Mouse (Mus musculus) kidney, adult 18-20 months (tissue): ENCODE measurements around the gene Gpx2.
"Not testable (repeated sequence)": the region's sequence is repeated elsewhere in the genome, so short reads cannot be mapped to it uniquely, and the experiment has no call there.

Experiments used
- DNase-seq: peaks from one replicate; pipeline ENCODE4 v3.0.0; 2021

Gene Gpx2

DNA sequence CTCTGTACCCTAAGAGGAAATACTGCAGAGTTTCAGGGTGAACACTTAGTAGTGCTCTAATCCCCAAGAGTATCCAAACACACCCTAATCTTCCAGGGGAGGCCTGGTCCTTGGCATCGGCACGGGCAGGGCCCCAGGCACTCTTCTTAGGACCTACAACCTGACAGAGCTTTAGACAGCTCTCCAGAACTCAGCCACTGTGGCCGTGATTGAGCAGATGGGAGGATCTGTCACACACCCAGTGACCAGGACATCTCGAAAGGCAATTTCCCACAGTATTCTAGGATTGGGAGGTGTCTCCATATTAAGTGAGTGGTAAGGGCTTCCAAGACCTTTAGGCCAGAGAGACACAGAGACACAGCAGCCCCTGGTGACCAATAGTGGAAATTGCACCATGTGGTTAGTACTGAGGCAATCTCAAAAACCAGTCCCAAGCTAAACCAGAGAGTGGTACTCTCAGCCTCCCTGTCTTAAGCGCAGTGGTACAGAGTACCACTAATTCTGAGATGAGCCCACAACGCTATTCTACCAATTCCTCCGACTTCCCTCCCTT lies 8.4 kb upstream of the Gpx2 start:
- peak; percentile 66 for DNase-seq

DNA sequence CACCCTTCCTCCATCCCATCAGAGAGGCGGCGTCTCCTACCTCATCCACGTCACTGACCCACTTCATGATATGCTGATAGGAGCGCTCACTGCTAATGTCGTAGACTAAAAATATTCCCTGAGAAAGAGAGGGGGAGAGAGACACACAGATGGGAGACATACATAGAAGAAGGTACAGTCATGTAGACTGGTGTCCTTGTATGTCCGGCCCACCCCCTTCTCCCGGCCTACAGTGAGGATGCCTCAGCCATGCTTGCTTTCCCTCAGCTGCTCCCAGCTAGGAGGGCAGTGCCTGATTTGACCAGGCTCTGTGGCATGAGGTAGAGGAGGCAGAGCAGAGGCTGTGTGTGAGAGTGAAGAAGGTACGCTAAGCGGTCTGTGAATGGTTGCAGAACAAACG lies 7.7 kb upstream of the Gpx2 start:
- no peak for DNase-seq

DNA sequence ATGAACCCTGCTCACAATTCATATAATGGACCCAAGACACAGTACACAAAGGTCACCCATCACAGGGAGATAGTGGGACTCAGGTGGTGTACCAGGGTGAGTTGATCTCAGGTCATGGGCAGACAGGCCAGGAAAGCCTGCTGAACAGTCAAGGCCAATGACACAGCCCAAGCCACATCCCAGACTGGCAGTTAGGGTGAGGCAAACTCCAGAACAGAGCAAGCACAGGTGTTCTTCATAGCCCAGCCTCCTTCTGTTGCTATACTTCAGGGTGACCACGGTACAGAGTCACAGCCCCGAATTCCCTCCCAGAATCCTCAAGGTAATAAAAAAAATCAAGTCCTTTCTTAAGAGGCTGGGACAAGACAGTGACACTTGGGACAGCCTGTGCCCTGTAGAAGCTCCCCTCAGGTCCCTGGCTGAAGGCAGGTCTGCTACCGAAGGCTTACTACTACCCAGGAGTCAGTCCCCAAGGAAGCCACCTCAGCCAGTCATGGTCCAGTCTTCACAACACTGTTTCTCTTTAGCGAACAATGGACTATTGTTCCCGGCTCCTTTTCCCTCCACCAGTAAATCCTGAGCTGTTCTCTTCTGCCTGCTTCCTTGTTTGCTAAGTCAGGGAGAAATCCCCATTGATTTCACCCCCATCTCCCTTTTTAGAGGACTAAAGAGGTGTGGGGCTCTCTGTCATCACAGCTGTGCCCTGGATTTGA lies 2.8 kb upstream of the Gpx2 start:
- no peak for DNase-seq

DNA sequence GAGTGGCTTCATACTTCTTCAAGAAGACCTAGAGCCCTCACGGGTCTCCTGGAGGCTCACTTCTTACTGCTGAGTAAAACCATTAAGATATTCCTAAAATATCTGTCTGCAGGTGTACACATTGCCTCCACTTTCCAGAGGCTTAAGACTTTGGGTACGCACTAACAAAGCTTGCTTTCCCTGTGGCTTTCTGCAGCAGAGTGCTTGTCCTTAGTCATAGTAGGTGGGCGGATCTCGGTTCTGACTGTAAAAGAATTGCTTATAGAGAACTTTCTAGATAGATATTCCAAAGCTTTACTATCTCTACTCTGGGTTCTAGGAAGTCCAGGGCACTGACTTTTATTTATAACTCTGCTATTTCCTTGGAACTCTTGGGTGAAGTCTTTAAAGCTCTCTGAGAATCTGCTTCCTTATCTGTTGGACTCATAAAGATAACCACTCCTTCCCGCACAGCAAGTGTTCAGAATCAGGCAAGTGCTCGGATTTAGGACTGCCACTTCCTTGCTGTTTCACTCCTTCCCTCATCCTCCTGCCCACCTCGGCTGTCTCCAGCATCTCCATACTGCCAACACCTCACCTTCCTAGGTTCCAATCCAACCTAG lies 1.7 kb upstream of the Gpx2 start:
- no peak for DNase-seq

DNA sequence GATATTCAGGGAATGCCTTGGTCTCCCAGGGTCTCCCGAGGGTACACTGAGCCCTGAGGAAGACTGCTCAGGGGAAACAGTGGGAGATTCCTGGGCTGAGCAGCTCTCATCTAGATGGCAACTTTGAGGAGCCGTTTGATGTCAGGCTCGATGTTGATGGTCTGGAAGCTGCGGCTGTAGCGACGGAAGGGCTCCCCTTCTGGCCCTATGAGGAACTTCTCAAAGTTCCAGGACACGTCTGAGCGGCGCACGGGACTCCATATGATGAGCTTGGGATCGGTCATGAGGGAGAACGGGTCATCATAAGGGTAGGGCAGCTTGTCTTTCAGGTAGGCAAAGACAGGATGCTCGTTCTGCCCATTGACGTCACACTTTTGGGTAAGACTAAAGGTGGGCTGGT lies 2.8 kb downstream of the Gpx2 start:
- DNase-seq: not testable (repeated sequence)

DNA sequence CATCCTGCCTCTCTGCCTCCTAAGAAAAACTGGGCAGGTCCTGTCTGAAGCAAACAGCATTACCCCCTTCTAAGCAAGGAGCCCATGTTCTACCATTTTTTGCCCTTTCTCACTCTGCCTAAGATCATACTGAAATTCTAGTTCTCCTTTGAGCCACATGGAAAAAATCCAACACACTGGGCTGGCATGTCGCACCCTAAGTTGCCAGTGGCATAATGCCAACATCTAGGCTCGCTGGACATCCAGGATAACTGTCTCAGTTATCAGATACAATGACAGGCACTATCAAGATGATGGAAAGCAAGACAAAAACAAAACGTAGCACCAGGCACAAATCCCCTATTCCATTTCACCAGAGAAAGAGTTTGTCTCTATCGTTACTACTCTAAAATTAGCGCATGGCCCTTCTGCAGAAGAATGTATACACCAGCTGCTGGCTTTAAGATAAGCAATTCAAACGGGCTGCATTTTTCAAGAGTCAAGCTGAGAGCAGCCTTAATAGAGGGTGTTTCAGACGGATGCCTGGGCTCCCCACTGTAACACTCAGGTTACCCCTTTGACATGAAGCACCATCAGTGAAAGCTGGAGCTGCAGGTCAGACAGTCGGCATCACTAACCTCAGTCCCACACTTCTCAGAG lies 4.8 kb downstream of the Gpx2 start:
- DNase-seq: no peak

DNA sequence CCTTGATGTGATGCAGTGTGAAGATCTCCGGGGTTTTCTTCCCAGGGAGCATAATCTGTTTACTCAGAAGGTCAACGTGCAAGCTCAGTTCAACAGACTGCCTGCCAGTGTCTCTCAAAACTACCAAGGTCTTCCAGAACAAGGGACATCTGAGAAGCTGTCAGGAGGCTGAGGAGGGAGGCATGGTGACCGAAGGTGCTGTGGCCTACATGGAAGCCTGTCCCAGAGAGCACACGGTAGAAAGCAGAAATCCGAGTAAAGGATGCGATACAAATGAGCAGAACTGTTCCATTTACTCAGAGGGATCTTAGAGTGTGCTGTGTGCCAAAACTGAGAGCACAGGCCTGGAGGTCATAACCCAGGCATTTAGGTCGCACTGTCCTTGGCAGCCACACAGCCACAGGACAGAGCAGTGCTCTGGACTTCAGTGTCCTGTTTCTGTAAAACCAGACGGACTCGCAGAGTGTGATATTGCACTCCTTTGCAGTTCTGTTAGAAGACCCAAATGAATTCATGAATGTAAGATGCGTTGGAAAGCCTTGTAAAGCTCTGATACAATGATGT lies 11.2 kb downstream of the Gpx2 start:
- DNase-seq: no peak

DNA sequence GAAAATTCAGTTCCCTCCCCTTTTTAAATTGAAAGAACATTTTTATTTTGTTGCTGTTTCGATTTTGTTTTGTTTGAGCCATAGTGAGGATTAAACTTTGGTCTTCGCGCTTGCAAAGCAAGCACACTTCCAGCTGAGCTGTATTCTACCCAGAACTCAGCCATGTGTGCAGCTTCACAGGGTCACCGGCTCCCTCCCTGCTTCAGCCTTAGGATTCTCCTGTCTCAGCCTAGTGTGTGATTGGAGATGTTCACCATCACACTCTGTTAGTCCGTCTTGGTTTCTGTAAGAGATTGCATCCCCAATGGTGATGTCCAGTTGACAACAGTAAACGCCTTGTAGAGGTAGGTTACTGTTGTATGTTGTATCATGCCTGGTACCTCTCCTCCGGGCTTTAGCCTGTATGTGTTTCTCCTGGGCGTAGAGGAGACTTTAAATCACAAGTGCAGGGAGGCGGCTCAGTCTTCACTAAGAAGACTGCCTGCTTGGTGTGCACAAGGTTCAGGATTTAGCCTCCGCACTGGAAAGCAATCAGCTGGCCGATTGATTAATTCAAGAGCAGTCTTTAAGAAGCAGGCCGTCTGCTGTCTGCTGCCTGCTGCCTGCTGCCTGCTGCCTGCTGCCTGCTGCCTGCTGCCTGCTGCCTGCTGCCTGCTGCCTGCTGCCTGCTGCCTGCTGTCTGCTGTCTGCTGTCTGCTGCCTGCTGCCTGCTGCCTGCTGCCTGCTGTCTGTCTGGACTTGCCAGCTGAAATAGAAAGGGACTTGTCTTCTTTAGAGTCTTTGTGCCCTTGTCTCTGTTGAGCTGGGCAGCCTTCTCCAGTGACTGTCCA lies 14.5 kb downstream of the Gpx2 start:
- DNase-seq: no peak

DNA sequence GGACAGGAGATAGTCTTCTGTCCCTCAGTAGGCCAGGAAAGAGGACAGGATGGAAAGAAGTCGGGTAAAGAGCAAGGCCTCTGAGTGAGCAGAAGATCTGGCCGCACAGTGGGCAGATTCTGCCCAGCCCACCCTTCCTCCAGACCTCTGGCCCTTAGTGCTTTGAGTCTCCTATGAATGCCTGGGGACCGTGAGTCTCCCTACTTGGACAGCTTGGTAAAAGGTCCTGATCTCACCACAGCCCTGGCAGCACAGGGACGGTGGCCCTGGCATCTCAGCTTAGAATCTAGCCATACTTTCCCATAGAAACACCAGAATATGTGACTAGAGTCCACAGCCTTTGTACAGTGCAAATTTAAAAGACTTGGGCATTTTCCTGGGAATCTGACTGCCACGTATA lies 15.4 kb downstream of the Gpx2 start:
- DNase-seq: no peak

DNA sequence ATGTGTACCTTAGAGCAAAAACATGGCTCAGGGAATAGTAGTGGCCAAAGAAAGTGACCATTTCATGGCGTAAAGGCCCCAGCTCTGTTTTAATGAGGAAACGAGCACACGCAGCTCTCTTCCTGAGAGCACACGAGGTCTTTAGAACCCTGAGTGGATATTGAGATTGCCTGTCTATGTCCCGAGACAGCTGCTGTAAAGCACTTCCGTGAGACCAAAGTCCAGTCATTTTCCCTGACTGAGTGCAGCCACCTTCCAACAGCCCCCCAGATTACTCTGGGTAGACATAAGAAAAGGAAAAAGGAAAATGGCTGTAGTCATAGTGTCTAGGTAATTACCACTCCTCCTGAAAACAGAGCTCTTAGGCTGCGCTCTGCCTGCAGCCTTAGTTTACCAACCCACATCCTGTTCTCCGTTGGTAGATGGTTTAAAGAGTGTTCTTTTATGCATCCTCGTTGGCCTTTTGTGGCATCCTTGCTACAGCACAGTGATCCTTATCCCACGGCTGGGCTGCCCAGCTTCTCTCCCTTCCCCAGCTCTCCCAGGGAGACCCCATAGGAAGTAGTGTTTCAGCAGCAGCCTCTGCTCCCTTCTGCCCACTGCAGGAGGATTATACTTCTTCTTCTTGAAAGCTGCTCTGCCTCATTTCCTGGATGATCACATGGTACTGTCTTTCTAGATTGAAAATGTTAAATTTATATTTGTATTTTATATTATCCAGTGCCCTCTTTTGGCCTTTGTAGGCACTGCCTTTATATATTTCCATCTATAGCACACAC lies 16.9 kb downstream of the Gpx2 start:
- DNase-seq: no peak

DNA sequence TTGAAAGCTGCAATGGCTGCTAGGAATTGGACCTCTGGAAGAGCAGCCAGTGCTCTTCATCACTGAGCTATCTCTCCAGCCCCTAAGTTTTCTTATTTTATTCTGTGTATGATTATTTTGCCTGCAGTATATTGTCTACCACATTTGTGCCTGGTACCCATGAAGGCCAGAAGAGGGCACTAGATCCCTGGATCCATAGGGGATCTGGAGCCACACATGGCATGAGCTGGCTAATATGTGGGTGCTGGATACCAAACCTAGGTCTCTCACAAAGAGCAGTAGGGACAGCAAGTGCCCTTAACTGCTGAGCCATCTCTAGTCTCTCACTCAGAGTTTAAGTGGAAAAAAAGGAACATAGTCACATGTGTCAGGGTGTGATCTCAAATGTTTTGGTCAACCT lies 17.5 kb downstream of the Gpx2 start:
- no peak for DNase-seq

DNA sequence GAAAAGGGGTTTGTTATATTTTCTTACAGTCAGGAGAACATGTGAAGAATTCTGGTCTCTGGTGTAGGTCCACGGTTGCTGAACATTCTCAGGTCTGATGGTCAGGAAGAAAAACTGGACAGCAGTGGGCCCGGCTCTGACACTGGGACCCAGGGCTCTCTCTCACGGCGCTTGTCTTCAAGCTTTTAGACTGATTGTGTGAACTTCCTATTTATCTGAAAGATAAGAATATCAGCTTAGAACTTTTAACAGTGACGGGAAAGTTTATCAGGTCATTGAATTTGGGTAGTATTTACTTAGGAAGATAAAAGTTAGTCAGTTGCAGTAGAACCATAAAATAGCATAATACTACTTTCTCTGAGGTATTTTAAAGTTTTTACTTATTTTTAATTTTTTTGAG lies 18.5 kb downstream of the Gpx2 start:
- no peak for DNase-seq

DNA sequence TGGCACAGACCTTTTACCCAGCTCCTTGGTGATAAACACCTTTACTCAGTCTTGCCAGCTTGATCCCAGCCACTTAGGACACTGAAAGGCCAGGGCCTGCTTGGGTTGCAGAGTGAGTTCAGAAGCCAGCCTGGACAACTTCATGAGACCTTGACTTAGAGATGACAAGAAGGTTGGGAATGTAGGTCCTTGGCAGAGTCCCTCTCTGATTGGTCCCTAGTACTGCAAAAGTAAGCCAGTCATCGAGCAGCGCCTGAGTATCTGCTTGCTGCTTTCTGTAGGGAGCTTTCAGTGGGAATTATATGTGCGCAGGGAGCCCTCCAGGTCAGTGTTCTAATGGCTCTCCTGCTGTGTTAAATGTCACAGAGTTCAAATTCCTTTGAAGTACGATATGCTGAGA lies 20.2 kb downstream of the Gpx2 start:
- DNase-seq: no peak

DNA sequence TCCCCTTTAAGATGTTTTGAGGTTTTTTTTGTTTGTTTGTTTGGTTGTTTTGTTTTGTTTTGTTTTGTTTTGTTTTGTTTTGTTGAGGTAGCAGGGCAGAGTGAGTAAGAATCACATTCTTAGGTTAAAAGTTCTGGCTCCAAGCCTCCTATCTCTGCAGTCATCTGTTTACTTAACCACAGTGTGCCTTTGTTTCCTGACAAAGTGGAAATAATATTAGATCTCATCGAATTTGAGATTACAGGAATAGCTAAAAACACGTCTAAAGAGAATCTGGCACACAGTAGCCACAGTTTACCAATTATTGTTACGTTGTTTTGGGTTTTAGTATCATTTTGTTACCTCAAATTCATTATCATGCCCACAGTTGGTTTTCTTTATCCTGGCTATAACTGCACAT lies 20.7 kb downstream of the Gpx2 start:
- no peak for DNase-seq

DNA sequence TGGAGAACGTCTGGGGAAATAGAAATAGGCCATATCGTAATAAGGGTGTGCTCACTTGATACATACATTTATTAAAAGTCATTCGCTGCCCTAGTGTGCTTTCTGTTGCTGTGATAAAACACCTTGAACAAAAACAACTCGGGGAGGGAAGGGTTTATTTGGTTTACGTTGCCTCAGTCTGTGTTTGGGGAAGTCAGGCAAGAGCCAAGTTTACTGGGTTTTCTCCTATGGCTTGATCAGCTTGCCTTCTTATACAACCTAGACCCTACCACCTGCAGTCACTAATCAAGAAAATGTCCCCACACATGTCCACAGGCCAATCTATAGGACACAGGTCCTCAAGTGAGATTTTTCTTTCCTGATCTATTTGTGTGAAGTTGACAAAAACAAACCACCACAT lies 23.8 kb downstream of the Gpx2 start:
- no peak for DNase-seq

DNA sequence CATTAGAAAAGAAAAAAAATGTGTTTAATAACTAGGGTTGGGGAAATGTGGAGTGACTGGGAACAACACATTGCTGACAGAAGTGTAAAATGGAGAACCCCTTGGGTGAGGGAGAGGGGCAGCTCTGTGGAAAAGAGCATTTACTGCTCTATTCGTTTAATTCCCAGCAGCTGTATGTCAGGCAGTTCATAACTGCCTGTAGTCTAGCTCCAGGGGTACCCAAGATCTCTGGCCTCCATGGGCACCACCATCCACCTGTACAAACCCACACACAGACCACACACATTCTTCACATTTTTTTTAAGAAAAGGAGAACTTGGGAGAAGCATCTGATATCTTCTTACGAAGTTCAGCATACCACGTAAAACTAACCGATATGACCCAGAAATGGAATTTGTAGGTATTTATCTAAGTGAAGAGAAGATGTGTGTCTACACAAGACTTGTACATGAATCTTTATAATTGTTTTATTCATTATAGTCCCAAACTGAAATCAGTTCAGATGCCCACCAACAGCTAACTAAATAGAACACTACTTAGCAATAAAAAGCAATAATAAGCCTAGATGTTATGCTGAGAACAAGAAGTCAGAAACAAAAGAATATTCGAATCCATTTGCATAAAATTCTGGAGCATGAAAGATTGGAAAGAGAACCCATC lies 24.4 kb downstream of the Gpx2 start:
- DNase-seq: no peak

DNA sequence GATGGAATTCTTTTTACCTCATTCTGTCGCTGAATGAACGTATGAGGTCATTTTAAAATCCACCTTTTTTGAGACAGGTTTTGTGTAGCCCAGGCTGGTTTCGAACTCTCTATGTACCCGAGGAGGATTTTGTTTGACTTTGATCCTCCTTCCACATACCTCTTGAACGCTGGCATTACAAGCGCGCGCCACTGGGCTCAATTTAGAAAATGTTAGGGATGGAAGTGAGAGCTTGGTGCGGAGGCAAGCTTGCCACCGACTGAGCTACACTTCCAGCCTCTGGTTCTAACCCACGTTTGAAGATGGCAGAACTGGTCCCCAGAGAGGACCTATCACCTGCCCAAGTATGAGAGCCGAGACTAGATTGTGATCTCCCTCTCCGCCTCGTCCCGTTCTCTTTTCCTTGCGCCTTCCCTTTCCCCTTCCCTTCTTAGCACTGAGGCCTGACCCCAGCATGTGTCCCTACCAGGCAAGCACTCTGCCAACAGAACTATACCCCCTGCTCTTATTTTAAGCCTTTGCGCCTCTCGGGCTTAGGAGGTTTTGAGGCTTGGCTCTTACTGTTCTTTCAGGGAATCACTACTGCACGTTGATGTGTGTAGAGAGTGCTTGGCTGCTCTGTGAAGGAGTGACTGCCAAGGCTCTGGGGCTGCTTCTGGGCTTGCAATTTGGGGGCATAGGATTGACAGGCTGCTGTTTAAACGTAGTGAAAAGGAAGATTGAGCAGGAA lies 29.3 kb downstream of the Gpx2 start:
- no peak for DNase-seq

DNA sequence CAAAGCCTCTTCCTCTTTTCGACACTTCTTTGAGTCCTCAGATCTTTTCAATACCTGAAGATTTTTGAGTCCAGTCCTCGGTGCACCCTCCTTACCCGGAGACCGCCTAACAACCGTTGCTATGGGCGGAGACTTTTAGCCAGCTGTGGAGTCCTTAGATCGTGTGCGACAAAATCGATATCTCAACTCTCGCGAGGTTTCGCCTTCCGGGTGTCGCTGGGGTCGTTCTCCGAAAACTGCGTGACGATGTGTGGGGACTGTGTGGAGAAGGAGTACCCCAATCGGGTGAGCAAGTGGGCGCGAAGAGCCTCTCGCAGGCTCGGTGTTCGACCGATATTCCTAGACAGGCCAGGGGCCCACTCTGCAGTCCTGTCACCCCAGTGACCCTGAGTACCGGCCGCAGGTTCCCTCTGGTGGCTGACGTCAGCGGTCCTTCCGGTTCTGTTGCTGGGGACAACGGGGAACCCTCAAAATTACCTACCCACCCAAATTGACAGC lies 30.0 kb downstream of the Gpx2 start, which contains the start of the genes Churc1 and Fntb:
TSS of gene Churc1 (plus strand) at position 185 of the 498 bp plus-strand sequence.
TSS of gene Fntb (plus strand) at position 236 of the 498 bp plus-strand sequence.
- DNase-seq: peak; percentile 92

DNA sequence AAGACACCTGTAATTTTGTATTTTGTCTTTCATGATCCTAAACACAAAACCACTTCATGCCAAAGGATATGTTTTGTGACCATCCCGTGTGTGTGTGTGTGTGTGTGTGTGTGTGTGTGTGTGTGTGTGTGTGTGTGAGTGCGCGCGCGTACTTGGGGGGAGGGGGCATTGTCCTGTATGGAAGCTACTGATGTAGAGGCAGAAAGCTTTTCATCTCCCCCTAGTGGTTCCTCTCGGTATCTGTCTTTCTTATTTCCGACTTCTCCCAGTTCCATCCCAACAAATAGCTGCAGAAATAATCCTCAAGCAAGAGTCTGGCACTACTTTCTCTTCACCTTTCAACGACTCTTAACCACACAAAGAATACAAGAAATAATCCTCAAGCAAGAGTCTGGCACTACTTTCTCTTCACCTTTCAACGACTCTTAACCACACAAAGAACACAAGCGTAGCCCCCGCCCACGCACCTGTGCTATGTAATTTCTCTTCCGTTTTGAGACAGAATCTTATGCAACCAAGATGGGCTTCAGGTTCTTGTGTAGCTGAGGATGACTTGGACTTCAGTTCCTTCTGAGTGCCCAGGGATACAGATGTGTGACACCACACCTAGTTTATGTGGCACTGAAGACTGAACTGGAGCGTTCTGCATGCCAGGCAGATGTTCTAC lies 42.6 kb downstream of the Gpx2 start:
- DNase-seq: peak; percentile 9
